ENCODE assay signal across 24 mouse cellular contexts in genomic region chr3:104914986-104915385, GRCm38 (mm10). TPM values are rescaled to one million over a fixed set of nuclear protein-coding genes. Genes with fewer than 3 reads are reported as not detected.
DNase-seq lines count a peak whose midpoint lies in the region; ATAC-seq lines count a peak whose summit lies in the region.
"Had no signal": no experiment of that assay in that cellular context is flagged by ENCODE, and none has a peak within 500 bp of the region (broad histone marks: within the 10 kb centered on the region; RNA-seq: fewer than 3 reads in every experiment).

No protein-coding gene starts in this region.

- H3K27ac ChIP-seq in embryonic facial prominence, embryonic 14.5 days (replicated peaks; ENCODE audit: low read depth, low read length) = no peak overlapping the region
- H3K27ac ChIP-seq in embryonic facial prominence, embryonic 10.5 days (replicated peaks) = no peak overlapping the region
- no peak overlapping the region for H3K27ac ChIP-seq in midbrain, embryonic 10.5 days (replicated peaks)
- H3K27ac ChIP-seq in midbrain, embryonic 13.5 days = no peak overlapping the region
- H3K27ac ChIP-seq: embryonic facial prominence, embryonic 15.5 days; forebrain, embryonic 12.5 days; heart, embryonic 10.5 days; hindbrain, embryonic 12.5 days had no signal

- H3K27me3 ChIP-seq in embryonic facial prominence, embryonic 14.5 days (replicated peaks; ENCODE audit: control insufficient read depth, insufficient read depth, low read length) = no peaks in the 10 kb centered on the region
- no peaks in the 10 kb centered on the region for H3K27me3 ChIP-seq in embryonic facial prominence, embryonic 10.5 days (replicated peaks; ENCODE audit: low read depth, poor library complexity, severe bottlenecking)
- H3K27me3 ChIP-seq in midbrain, embryonic 10.5 days (ENCODE audit: low read depth, poor library complexity, severe bottlenecking) = peaks cover 13% of the 10 kb centered on the region
- H3K27me3 ChIP-seq in midbrain, embryonic 13.5 days = no peaks in the 10 kb centered on the region
- H3K27me3 ChIP-seq: embryonic facial prominence, embryonic 15.5 days; forebrain, embryonic 12.5 days; hindbrain, embryonic 12.5 days had no signal

- DNase-seq in embryonic facial prominence, embryonic 14.5 days (ENCODE audit: low spot score) = peak; percentile 7
- no peak for DNase-seq in embryonic facial prominence, embryonic 10.5 days (ENCODE audit: low spot score)
- DNase-seq in midbrain, embryonic 10.5 days (ENCODE audit: low spot score) = peak; percentile 43
- DNase-seq in embryo, embryonic 10.5 days (ENCODE audit: low spot score) = peak; percentile 33
- DNase-seq in retina, postnatal 1 day = peak; percentile 30
- DNase-seq in kidney, adult 18-20 months = no peak
- DNase-seq in adrenal gland, adult 8-10 months = no peak
- DNase-seq: adrenal gland, postnatal 14 days; cerebellum, adult 18-20 months; cerebellum, adult 9-11 months; cerebellum, postnatal 36 days; gastrocnemius, postnatal 10 days; heart, adult 18-20 months; heart, postnatal 10 days; heart, postnatal 4 days had no signal

- H3K4me1 ChIP-seq in embryonic facial prominence, embryonic 14.5 days (ENCODE audit: control insufficient read depth, insufficient read depth, low read length) = no peaks in the 10 kb centered on the region
- H3K4me1 ChIP-seq in embryonic facial prominence, embryonic 10.5 days = no peaks in the 10 kb centered on the region
- H3K4me1 ChIP-seq in midbrain, embryonic 10.5 days = peaks cover 20% of the 10 kb centered on the region
- 0 out of 2 replicates have a peak, but pooled peaks cover 4% of the 10 kb centered on the region for H3K4me1 ChIP-seq in midbrain, embryonic 13.5 days (replicated peaks)
- H3K4me1 ChIP-seq: embryonic facial prominence, embryonic 15.5 days; forebrain, embryonic 12.5 days; heart, embryonic 10.5 days; hindbrain, embryonic 12.5 days had no signal

- no peak overlapping the region for H3K4me2 ChIP-seq in embryonic facial prominence, embryonic 14.5 days (ENCODE audit: low read depth, low read length)
- H3K4me2 ChIP-seq in midbrain, embryonic 13.5 days (replicated peaks) = no peak overlapping the region
- H3K4me2 ChIP-seq: embryonic facial prominence, embryonic 15.5 days; forebrain, embryonic 12.5 days; hindbrain, embryonic 12.5 days had no signal

- no peak; the same call in 1 of the 2 replicates for ATAC-seq in embryonic facial prominence, embryonic 14.5 days (ENCODE audit: low read depth)
- ATAC-seq in midbrain, embryonic 13.5 days = no peak
- ATAC-seq: hindbrain, embryonic 16.5 days; inflammation-experienced regulatory T-cells, adult 6 months had no signal

- WGBS in embryonic facial prominence, embryonic 14.5 days = 48% methylated on average over 3 of the region's 3 CpGs
- 36% methylated on average over 3 of the region's 3 CpGs for WGBS in embryonic facial prominence, embryonic 10.5 days
- WGBS in midbrain, embryonic 10.5 days = 16% methylated on average over 3 of the region's 3 CpGs
- 11% methylated on average over 3 of the region's 3 CpGs for WGBS in midbrain, embryonic 13.5 days

- H3K4me3 ChIP-seq in embryonic facial prominence, embryonic 14.5 days (ENCODE audit: low read depth, low read length) = no peak overlapping the region
- no peak overlapping the region for H3K4me3 ChIP-seq in embryonic facial prominence, embryonic 10.5 days
- no peak overlapping the region for H3K4me3 ChIP-seq in midbrain, embryonic 10.5 days
- H3K4me3 ChIP-seq in midbrain, embryonic 13.5 days (replicated peaks) = no peak overlapping the region
- H3K4me3 ChIP-seq: embryonic facial prominence, embryonic 15.5 days; erythroblast, embryonic 14.5 days; forebrain, embryonic 12.5 days; heart, embryonic 10.5 days; hindbrain, embryonic 12.5 days had no signal

- peaks cover 21% of the 10 kb centered on the region for H3K36me3 ChIP-seq in embryonic facial prominence, embryonic 14.5 days (ENCODE audit: control insufficient read depth, insufficient read depth, low read length)
- H3K36me3 ChIP-seq in embryonic facial prominence, embryonic 10.5 days (replicated peaks) = peaks cover 38% of the 10 kb centered on the region
- H3K36me3 ChIP-seq in midbrain, embryonic 10.5 days = peaks cover 32% of the 10 kb centered on the region
- peaks cover 14% of the 10 kb centered on the region for H3K36me3 ChIP-seq in midbrain, embryonic 13.5 days

- no peak overlapping the region for H3K9ac ChIP-seq in embryonic facial prominence, embryonic 14.5 days (ENCODE audit: low read depth, low read length)
- no peak overlapping the region for H3K9ac ChIP-seq in midbrain, embryonic 13.5 days (replicated peaks)
- H3K9ac ChIP-seq: embryonic facial prominence, embryonic 15.5 days; forebrain, embryonic 12.5 days; hindbrain, embryonic 12.5 days had no signal

- no peaks in the 10 kb centered on the region for H3K9me3 ChIP-seq in embryonic facial prominence, embryonic 14.5 days (ENCODE audit: control insufficient read depth, low read length)
- no peaks in the 10 kb centered on the region for H3K9me3 ChIP-seq in embryonic facial prominence, embryonic 10.5 days
- no peaks in the 10 kb centered on the region for H3K9me3 ChIP-seq in midbrain, embryonic 10.5 days (replicated peaks)
- no peaks in the 10 kb centered on the region for H3K9me3 ChIP-seq in midbrain, embryonic 13.5 days
- H3K9me3 ChIP-seq: embryonic facial prominence, embryonic 15.5 days; forebrain, embryonic 12.5 days; heart, embryonic 10.5 days; hindbrain, embryonic 12.5 days had no signal

RNA-seq across cellular contexts. Expression of gene Wnt2b, which starts 46.7 kb away (rescaled TPM):
- 1.3 and 1.4 TPM in 2 replicates for polyA plus RNA-seq in embryonic facial prominence, embryonic 14.5 days (2014; fragmentation: Nextera tagmentation; extraction: Ambion mirVana)
- polyA plus RNA-seq in embryonic facial prominence, embryonic 10.5 days (2016; fragmentation: Nextera tagmentation; extraction: Ambion mirVana) = 0.50 and 0.66 TPM in 2 replicates
- 1.3 and 1.4 TPM in 2 replicates for polyA plus RNA-seq in midbrain, embryonic 10.5 days (2016; fragmentation: Nextera tagmentation; extraction: Ambion mirVana)
- polyA plus RNA-seq in midbrain, embryonic 13.5 days (2015; fragmentation: Nextera tagmentation; extraction: Ambion mirVana) = 0.66 and 1.3 TPM in 2 replicates
- 10 to 100 TPM; 21.8 to 30.9 (median 26.2) TPM for total RNA-seq in adrenal gland, adult 8-10 months (2022)
- total RNA-seq: MEL had no signal
- polyA plus RNA-seq: erythroblast, embryonic 14.5 days had no signal

RNA-seq across cellular contexts. Expression of gene Capza1, which starts 50.7 kb away (rescaled TPM):
- polyA plus RNA-seq in embryonic facial prominence, embryonic 14.5 days (2014; fragmentation: Nextera tagmentation; extraction: Ambion mirVana) = 192 and 219 TPM in 2 replicates
- 191 and 198 TPM in 2 replicates for polyA plus RNA-seq in embryonic facial prominence, embryonic 10.5 days (2016; fragmentation: Nextera tagmentation; extraction: Ambion mirVana)
- polyA plus RNA-seq in midbrain, embryonic 10.5 days (2016; fragmentation: Nextera tagmentation; extraction: Ambion mirVana) = 222 and 236 TPM in 2 replicates
- 197 and 201 TPM in 2 replicates for polyA plus RNA-seq in midbrain, embryonic 13.5 days (2015; fragmentation: Nextera tagmentation; extraction: Ambion mirVana)
- total RNA-seq in adrenal gland, adult 8-10 months (2022) = 10 to 100 TPM; 59.2 to 71.1 (median 63.4) TPM

RNA-seq across cellular contexts. Expression of gene St7l, which starts 51.2 kb away (rescaled TPM):
- polyA plus RNA-seq in embryonic facial prominence, embryonic 14.5 days (2014; fragmentation: Nextera tagmentation; extraction: Ambion mirVana) = 32.8 and 35.3 TPM in 2 replicates
- 29.0 and 31.7 TPM in 2 replicates for polyA plus RNA-seq in embryonic facial prominence, embryonic 10.5 days (2016; fragmentation: Nextera tagmentation; extraction: Ambion mirVana)
- 35.5 and 36.2 TPM in 2 replicates for polyA plus RNA-seq in midbrain, embryonic 10.5 days (2016; fragmentation: Nextera tagmentation; extraction: Ambion mirVana)
- 35.7 and 38.7 TPM in 2 replicates for polyA plus RNA-seq in midbrain, embryonic 13.5 days (2015; fragmentation: Nextera tagmentation; extraction: Ambion mirVana)
- 10 to 100 TPM; 40.4 to 54.6 (median 43.9) TPM for total RNA-seq in adrenal gland, adult 8-10 months (2022)

Comparison
In these comparisons a context has a peak if more than half of its experiments do, and no peak if none do; other contexts are left out.
1. DNase-seq: peak in embryonic facial prominence, embryonic 14.5 days (single experiment), midbrain, embryonic 10.5 days (single experiment), embryo, embryonic 10.5 days (single experiment) and retina, postnatal 1 day (single experiment); none in embryonic facial prominence, embryonic 10.5 days (single experiment), kidney, adult 18-20 months (single experiment) and adrenal gland, adult 8-10 months (single experiment).